Mouse (Mus musculus) midbrain, postnatal 0 days (tissue): ENCODE measurements at regions not wholly inside any gene's neighbourhood (a gene's known extent, or its start where the extent isn't known, plus 50 kb on each side); places are given as distances from the start of the nearest gene placed in this dataset.

Experiments used
- ATAC-seq: fragments of 200-750 bp; cut with Nextera tagmentation; 2 replicates; pipeline ENCODE4 v1.8.0; 2017; ENCODE audit warnings: moderate number of reproducible peaks, mild to moderate bottlenecking, moderate TSS enrichment, moderate library complexity; ENCODE audit not compliant: low FRiP score
- DNase-seq: peaks from one replicate; pipeline ENCODE4 v3.0.0-alpha.2; 2015; ENCODE audit warnings: low spot score
- H3K27ac ChIP-seq: fragments of 300-500 bp; sonication (generic); 2 replicates; pipeline ENCODE4 v1.5.1; 2014; ENCODE audit warnings: low read depth, mild to moderate bottlenecking, low read length, mixed read lengths
- H3K27me3 ChIP-seq: fragments of 300-500 bp; sonication (generic); 2 replicates; pipeline ENCODE4 v1.6.1; 2014; ENCODE audit warnings: low read length, control low read depth, mixed read lengths; ENCODE audit not compliant: insufficient read depth
- H3K36me3 ChIP-seq: fragments of 300-500 bp; sonication (generic); 2 replicates; pipeline ENCODE4 v1.6.1; 2014; ENCODE audit warnings: low read length, control low read depth, mixed read lengths; ENCODE audit not compliant: insufficient read depth
- H3K4me1 ChIP-seq: fragments of 300-500 bp; sonication (generic); 2 replicates; pipeline ENCODE4 v1.6.1; 2014; ENCODE audit warnings: mild to moderate bottlenecking, control low read depth, antibody characterized with exemption, low read length, mixed read lengths; ENCODE audit not compliant: insufficient read depth
- H3K4me2 ChIP-seq: fragments of 300-500 bp; sonication (generic); 2 replicates; pipeline ENCODE4 v1.6.1; 2014; ENCODE audit warnings: low read depth, mild to moderate bottlenecking, low read length, mixed read lengths; ENCODE audit not compliant: poor library complexity, severe bottlenecking
- H3K4me3 ChIP-seq: fragments of 300-500 bp; sonication (generic); 2 replicates; pipeline ENCODE4 v1.5.1; 2014; ENCODE audit warnings: low read depth, mild to moderate bottlenecking, low read length, moderate library complexity
- H3K9ac ChIP-seq: fragments of 300-500 bp; sonication (generic); replicated peaks from 2 replicates; pipeline ENCODE4 v1.6.1; 2014; ENCODE audit warnings: mild to moderate bottlenecking, low read length, moderate library complexity, mixed read lengths; ENCODE audit not compliant: poor library complexity, severe bottlenecking
- H3K9me3 ChIP-seq: fragments of 300-500 bp; sonication (generic); 2 replicates; pipeline ENCODE4 v1.6.1; 2016; ENCODE audit warnings: low read length, control low read depth
- CTCF ChIP-seq: IDR thresholded peaks from 2 replicates; pipeline ENCODE4 v1.5.1; 2016; ENCODE audit warnings: antibody characterized with exemption, mild to moderate bottlenecking
- WGBS: fragments of 180-500 bp; shearing (Covaris S2); extraction: QIAGEN DNeasy Blood & Tissue Kit; methylation state at CpG from one replicate; pipeline ENCODE4 v1.1.7; 2014; 5-methylcytosine and 5-hydroxymethylcytosine counted together

- DNase-seq (no peak), ATAC-seq (0 out of 2 replicates have a peak, but pooled peaks have one; percentile 31)
- Histone ChIP-seq H3K4me2 (peak overlapping the region; percentile 35), H3K4me1 (peaks cover 19% of the 10 kb centered on the region), H3K9me3 (no peaks in the 10 kb centered on the region), H3K36me3 (no peaks in the 10 kb centered on the region), H3K27me3 (no peaks in the 10 kb centered on the region), H3K4me3 (no peak overlapping the region), H3K9ac (no peak overlapping the region), H3K27ac (peak overlapping the region; percentile 78)
- no peak for TF ChIP-seq CTCF
- WGBS = 82% methylated on average over 5 of the region's 5 CpGs
Observed at GRCm38 (mm10) chr1:92372222-92372990, 101.3 kb downstream of the Ndufa10 start.

- 0 out of 2 replicates have a peak overlapping the region, but pooled peaks have one; percentile 20 for H3K9ac ChIP-seq
Observed at GRCm38 (mm10) chr1:92371357-92371981, 102.2 kb downstream of the Ndufa10 start.

GRCm38 (mm10) chr1:92370842-92371241, 102.8 kb downstream of the Ndufa10 start:
- no peak overlapping the region for H3K4me2 ChIP-seq
- no peak for DNase-seq
- H3K27ac ChIP-seq = no peak overlapping the region
- H3K4me1 ChIP-seq = peaks cover 19% of the 10 kb centered on the region
- WGBS = 96% methylated on average over 4 of the region's 4 CpGs
- no peak overlapping the region for H3K4me3 ChIP-seq
- H3K27me3 ChIP-seq = no peaks in the 10 kb centered on the region
- no peaks in the 10 kb centered on the region for H3K9me3 ChIP-seq
- TF ChIP-seq CTCF = no peak
- no peak; the same call in 1 of the 2 replicates for ATAC-seq
- no peaks in the 10 kb centered on the region for H3K36me3 ChIP-seq
- H3K9ac ChIP-seq = no peak overlapping the region

More at GRCm38 (mm10) chr1:92371357-92371981, 102.2 kb downstream of the Ndufa10 start:
- Histone ChIP-seq H3K27me3 (no peaks in the 10 kb centered on the region), H3K27ac (peak overlapping the region; percentile 78), H3K4me2 (peak overlapping the region; percentile 35), H3K36me3 (no peaks in the 10 kb centered on the region), H3K4me1 (peaks cover 19% of the 10 kb centered on the region), H3K9me3 (no peaks in the 10 kb centered on the region), H3K4me3 (no peak overlapping the region)
- no peak for TF ChIP-seq CTCF
- ATAC-seq (peak; percentile 67), DNase-seq (peak; percentile 87)
- WGBS = 22% methylated on average over 11 of the region's 11 CpGs

GRCm38 (mm10) chr1:92369972-92370371, 103.7 kb downstream of the Ndufa10 start:
- no peak overlapping the region for H3K4me2 ChIP-seq
- WGBS = 81% methylated on average over 5 of the region's 5 CpGs
- no peak overlapping the region for H3K4me3 ChIP-seq
- no peak for DNase-seq
- H3K27ac ChIP-seq = no peak overlapping the region
- H3K36me3 ChIP-seq = no peaks in the 10 kb centered on the region
- no peak overlapping the region for H3K9ac ChIP-seq
- H3K9me3 ChIP-seq = no peaks in the 10 kb centered on the region
- TF ChIP-seq CTCF = no peak
- ATAC-seq = no peak
- peaks cover 19% of the 10 kb centered on the region for H3K4me1 ChIP-seq
- H3K27me3 ChIP-seq = no peaks in the 10 kb centered on the region

GRCm38 (mm10) chr1:92366249-92366648, 107.4 kb downstream of the Ndufa10 start:
- 90% methylated on average over 5 of the region's 5 CpGs for WGBS
- no peak for TF ChIP-seq CTCF
- Histone ChIP-seq H3K4me3 (no peak overlapping the region), H3K27me3 (no peaks in the 10 kb centered on the region), H3K4me2 (no peak overlapping the region), H3K27ac (no peak overlapping the region), H3K9ac (no peak overlapping the region), H3K4me1 (peaks cover 7% of the 10 kb centered on the region), H3K9me3 (no peaks in the 10 kb centered on the region), H3K36me3 (no peaks in the 10 kb centered on the region)
- ATAC-seq (no peak), DNase-seq (no peak)
